Mouse (Mus musculus): ENCODE measurements at regions not wholly inside any gene's neighbourhood (a gene's known extent, or its start where the extent isn't known, plus 50 kb on each side); places are given as distances from the start of the nearest gene placed in this dataset.

GRCm38 (mm10) chr11:114119135-114119534 lies 52.3 kb upstream of the Sdk2 start:
- DNase-seq (no peak), ATAC-seq (no peak)
- 0 out of 2 replicates have a peak, but pooled peaks cover 3% of the 10 kb centered on the region for H3K9me3 ChIP-seq (ENCODE audit: low read length)
- no peak overlapping the region for H3K4me2 ChIP-seq (ENCODE audit: low read depth)
- no peaks in the 10 kb centered on the region for H3K36me3 ChIP-seq (ENCODE audit: insufficient read depth)
- H3K9ac ChIP-seq = no peak overlapping the region
- H3K27me3 ChIP-seq (ENCODE audit: insufficient read depth, low read length) = no peaks in the 10 kb centered on the region
- H3K4me1 ChIP-seq (ENCODE audit: insufficient read depth) = no peaks in the 10 kb centered on the region
- TF ChIP-seq CTCF (IDR thresholded peaks at IDR 0.05; ENCODE audit: low read depth) = no peak
- H3K27ac ChIP-seq (ENCODE audit: low read depth, low read length) = no peak overlapping the region
- 32% methylated on average over 9 of the region's 9 CpGs for whole genome bisulfite sequencing
- no peak overlapping the region for H3K4me3 ChIP-seq (ENCODE audit: low read depth, low read length)
